Mouse (Mus musculus): ENCODE results near the gene Igfbp1.

GRCm38 (mm10) chr11:7214761-7215160 is 17.2 kb downstream of the Igfbp1 start:
- TF ChIP-seq CTCF (IDR thresholded peaks at IDR 0.05; ENCODE audit: low read depth, low read length) (no peak), POLR2A (IDR thresholded peaks at IDR 0.05; ENCODE audit: borderline replicate concordance, low read depth, low read length) (no peak)
